Mouse (Mus musculus) hindbrain, postnatal 0 days (tissue): Measurements from ENCODE around the gene Atp6v1fnb. TPM values are rescaled to one million over a fixed set of nuclear protein-coding genes. Genes with fewer than 3 reads are reported as not detected.

Experiments used
- ATAC-seq: fragments of 200-750 bp; cut with Nextera tagmentation; 2 replicates; pipeline ENCODE4 v1.8.0; 2017; ENCODE audit warnings: mild to moderate bottlenecking, moderate TSS enrichment, moderate library complexity
- DNase-seq: peaks from one replicate; pipeline ENCODE4 v3.0.0-alpha.2; 2015; ENCODE audit warnings: low spot score
- H3K27ac ChIP-seq: fragments of 300-500 bp; sonication (generic); 2 replicates; pipeline ENCODE4 v1.5.1; 2014; ENCODE audit warnings: mild to moderate bottlenecking
- H3K27me3 ChIP-seq: fragments of 300-500 bp; sonication (generic); 2 replicates; pipeline ENCODE4 v1.6.1; 2014; ENCODE audit warnings: low read length, mixed read lengths; ENCODE audit not compliant: insufficient read depth
- H3K36me3 ChIP-seq: fragments of 300-500 bp; sonication (generic); 2 replicates; pipeline ENCODE4 v1.6.1; 2014; ENCODE audit warnings: low read length, mixed read lengths; ENCODE audit not compliant: insufficient read depth
- H3K4me1 ChIP-seq: fragments of 300-500 bp; sonication (generic); 2 replicates; pipeline ENCODE4 v1.6.1; 2014; ENCODE audit warnings: antibody characterized with exemption, low read length, mixed read lengths; ENCODE audit not compliant: insufficient read depth
- H3K4me2 ChIP-seq: fragments of 300-500 bp; sonication (generic); 2 replicates; pipeline ENCODE4 v1.6.1; 2014; ENCODE audit warnings: low read depth, mild to moderate bottlenecking, low read length, moderate library complexity, mixed read lengths
- H3K4me3 ChIP-seq: fragments of 300-500 bp; sonication (generic); 2 replicates; pipeline ENCODE4 v1.5.1; 2014; ENCODE audit warnings: low read length
- H3K9ac ChIP-seq: fragments of 300-500 bp; sonication (generic); replicated peaks from 2 replicates; pipeline ENCODE4 v1.6.1; 2014; ENCODE audit warnings: mild to moderate bottlenecking, low read length, moderate library complexity, mixed read lengths
- H3K9me3 ChIP-seq: fragments of 300-500 bp; sonication (generic); 2 replicates; pipeline ENCODE4 v1.6.1; 2016; ENCODE audit warnings: low read length, mixed read lengths
- CTCF ChIP-seq: IDR thresholded peaks from 2 replicates; pipeline ENCODE4 v1.5.1; 2016; ENCODE audit warnings: antibody characterized with exemption, control low read depth, low read depth
- WGBS: fragments of 180-500 bp; shearing (Covaris S2); extraction: QIAGEN DNeasy Blood & Tissue Kit; methylation state at CpG from one replicate; pipeline ENCODE4 v1.1.7; 2014; 5-methylcytosine and 5-hydroxymethylcytosine counted together
- polyA plus RNA-seq: library from polyadenylated mRNA; unstranded; fragments of >200 nt; fragmentation: Nextera tagmentation; extraction: Ambion mirVana; gene quantifications from 2 replicates; pipeline ENCODE4 v1.2.1, GENCODE M21; 2015
- total RNA-seq: library from RNA; depleted of rRNA; stranded (reverse); fragments of >200 nt; gene quantifications from 2 replicates; pipeline ENCODE4 v1.2.3, GENCODE M21; 2014

Atp6v1fnb gene
- total and polyA plus RNA-seq, 2 experiments from 2014 or later, result not detected

DNA sequence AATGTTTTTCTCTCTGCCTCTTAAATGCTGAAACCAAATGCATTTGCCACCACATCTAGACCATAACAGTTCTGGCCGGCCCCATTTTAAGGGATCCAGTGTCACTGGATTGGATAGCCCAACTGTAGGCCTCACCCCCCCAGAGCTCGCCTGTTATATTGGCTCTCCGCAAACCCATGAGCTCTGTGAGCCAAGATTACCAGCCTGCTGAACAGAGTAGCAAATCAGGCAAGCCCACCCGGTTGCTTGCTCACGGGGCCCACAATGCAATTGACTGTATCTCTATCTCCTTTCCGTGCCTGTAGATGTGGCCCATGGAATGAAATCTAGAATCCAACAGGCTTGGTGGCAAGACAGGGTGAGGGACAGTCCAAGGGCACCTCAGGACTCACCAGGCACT is 29.6 kb downstream of the Atp6v1fnb start:
- H3K9ac ChIP-seq, result no peak overlapping the region
- H3K27me3 ChIP-seq, result peaks cover 11% of the 10 kb centered on the region; the same call in 1 of the 2 replicates
- no peak overlapping the region for H3K4me3 ChIP-seq
- H3K27ac ChIP-seq, result no peak overlapping the region
- 90% methylated on average over 6 of the region's 6 CpGs for WGBS
- H3K4me1 ChIP-seq, result no peaks in the 10 kb centered on the region
- H3K9me3 ChIP-seq, result no peaks in the 10 kb centered on the region
- no peak overlapping the region for H3K4me2 ChIP-seq
- no peak for TF ChIP-seq CTCF
- no peak for DNase-seq
- no peaks in the 10 kb centered on the region for H3K36me3 ChIP-seq
- ATAC-seq, result no peak

GRCm38 (mm10) chr6:29501599-29501998 is 30.4 kb downstream of the Atp6v1fnb start:
- no peaks in the 10 kb centered on the region for H3K9me3 ChIP-seq
- no peak overlapping the region for H3K27ac ChIP-seq
- no peak overlapping the region for H3K9ac ChIP-seq
- 0 out of 2 replicates have a peak, but pooled peaks cover 3% of the 10 kb centered on the region for H3K27me3 ChIP-seq
- H3K4me3 ChIP-seq, result no peak overlapping the region
- DNase-seq, result no peak
- no peak overlapping the region for H3K4me2 ChIP-seq
- peak; percentile 45 for TF ChIP-seq CTCF
- H3K4me1 ChIP-seq, result no peaks in the 10 kb centered on the region
- 91% methylated on average over 1 of the region's 1 CpGs for WGBS
- ATAC-seq, result no peak
- no peaks in the 10 kb centered on the region for H3K36me3 ChIP-seq

DNA sequence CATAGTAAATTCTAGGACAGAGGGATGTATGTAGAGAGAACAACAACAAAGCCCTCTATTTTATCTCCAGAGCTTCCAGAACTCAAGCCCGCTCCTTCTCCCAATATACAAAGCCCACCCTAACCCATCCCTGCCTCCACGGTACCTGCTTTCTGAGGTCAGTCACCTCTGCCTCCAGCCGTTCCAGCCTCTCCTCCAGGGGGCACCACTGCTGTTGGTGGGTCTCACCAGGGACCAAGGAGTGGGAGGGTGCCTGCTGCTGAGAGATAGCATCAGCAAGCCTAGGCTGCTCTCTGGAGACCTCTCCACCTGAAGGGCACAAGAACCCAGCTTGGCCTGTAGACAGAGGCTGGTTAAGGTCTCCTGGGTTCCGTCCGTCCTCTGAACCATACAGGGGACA is 34.3 kb downstream of the Atp6v1fnb start:
- no peak for TF ChIP-seq CTCF
- no peak for ATAC-seq
- Histone ChIP-seq H3K27ac (no peak overlapping the region), H3K4me2 (no peak overlapping the region), H3K4me1 (no peaks in the 10 kb centered on the region), H3K4me3 (no peak overlapping the region), H3K27me3 (no peaks in the 10 kb centered on the region), H3K36me3 (no peaks in the 10 kb centered on the region), H3K9me3 (no peaks in the 10 kb centered on the region), H3K9ac (no peak overlapping the region)
- 84% methylated on average over 5 of the region's 5 CpGs for WGBS
- DNase-seq, result no peak

DNA sequence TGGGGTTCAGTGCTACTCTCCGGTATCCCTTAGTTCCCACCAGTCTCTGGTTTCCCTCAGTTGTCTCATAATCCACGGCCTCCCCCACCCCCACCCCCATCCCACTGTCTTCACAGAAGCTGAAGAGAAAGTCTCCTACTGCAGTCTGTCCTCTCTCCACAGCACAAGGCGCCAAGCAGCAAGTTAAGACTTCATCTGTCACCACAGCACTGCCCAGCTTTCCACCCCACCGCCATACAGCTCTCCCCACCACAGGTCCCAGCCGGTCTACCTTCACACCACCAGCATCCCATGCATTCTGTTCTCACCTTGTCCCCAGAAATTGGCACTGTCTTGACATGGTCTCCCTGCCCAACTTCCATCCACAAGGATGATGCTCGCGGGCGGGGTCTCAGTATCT is 35.6 kb downstream of the Atp6v1fnb start:
- no peak overlapping the region for H3K9ac ChIP-seq
- H3K27ac ChIP-seq, result no peak overlapping the region
- peak overlapping the region; percentile 65 for H3K4me2 ChIP-seq
- no peaks in the 10 kb centered on the region for H3K4me1 ChIP-seq
- no peak for TF ChIP-seq CTCF
- DNase-seq, result no peak
- no peaks in the 10 kb centered on the region for H3K36me3 ChIP-seq
- 32% methylated on average over 8 of the region's 8 CpGs for WGBS
- H3K4me3 ChIP-seq, result peak overlapping the region; percentile 44
- peak; percentile 24; the same call in 1 of the 2 replicates for ATAC-seq
- no peaks in the 10 kb centered on the region for H3K9me3 ChIP-seq
- no peaks in the 10 kb centered on the region for H3K27me3 ChIP-seq

- DNase-seq (no peak), ATAC-seq (peak; percentile 57)
- Histone ChIP-seq H3K9me3 (no peaks in the 10 kb centered on the region), H3K27ac (no peak within 1 kb of the TSS), H3K9ac (peak within 1 kb of the TSS; percentile 43), H3K4me3 (peak within 1 kb of the TSS; percentile 44), H3K4me1 (no peaks in the 10 kb centered on the region), H3K27me3 (no peaks in the 10 kb centered on the region), H3K4me2 (peak within 1 kb of the TSS; percentile 65), H3K36me3 (no peaks in the 10 kb centered on the region)
- 2% methylated on average over 45 of the region's 47 CpGs for WGBS
- no peak for TF ChIP-seq CTCF
Observed at GRCm38 (mm10) chr6:29507447-29508309, 36.4 kb downstream of the Atp6v1fnb start, which contains the start of gene Kcp. TSS of gene Kcp (minus strand) at chr6:29507952.

- Histone ChIP-seq H3K27ac (no peak overlapping the region), H3K4me1 (peaks cover 7% of the 10 kb centered on the region; the same call in 1 of the 2 replicates), H3K9ac (no peak overlapping the region), H3K4me3 (no peak overlapping the region), H3K4me2 (no peak overlapping the region), H3K9me3 (no peaks in the 10 kb centered on the region), H3K36me3 (no peaks in the 10 kb centered on the region), H3K27me3 (no peaks in the 10 kb centered on the region)
- ATAC-seq, result no peak
- DNase-seq, result no peak
- WGBS, result 49% methylated on average over 2 of the region's 2 CpGs
- TF ChIP-seq CTCF, result no peak
Observed at GRCm38 (mm10) chr6:29509086-29509485, 37.8 kb downstream of the Atp6v1fnb start.

- no peaks in the 10 kb centered on the region for H3K27me3 ChIP-seq
- H3K27ac ChIP-seq, result peak overlapping the region; percentile 4; the same call in 1 of the 2 replicates
- 2% methylated on average over 11 of the region's 11 CpGs for WGBS
- no peaks in the 10 kb centered on the region for H3K9me3 ChIP-seq
- H3K4me3 ChIP-seq, result peak overlapping the region; percentile 11; the same call in 1 of the 2 replicates
- peak; percentile 73 for ATAC-seq
- no peaks in the 10 kb centered on the region for H3K36me3 ChIP-seq
- TF ChIP-seq CTCF, result no peak
- peaks cover 7% of the 10 kb centered on the region; the same call in 1 of the 2 replicates for H3K4me1 ChIP-seq
- no peak overlapping the region for H3K9ac ChIP-seq
- H3K4me2 ChIP-seq, result peak overlapping the region; percentile 51
- peak; percentile 65 for DNase-seq
Observed at GRCm38 (mm10) chr6:29513284-29513683, 42.0 kb downstream of the Atp6v1fnb start.
